Mouse (Mus musculus) liver, embryonic 12.5 days (tissue): ENCODE results near the gene Cog4. TPM values are rescaled to one million over a fixed set of nuclear protein-coding genes. Genes with fewer than 3 reads are reported as not detected.

Experiments used
- ATAC-seq: fragments of 200-750 bp; cut with Nextera tagmentation; 2 replicates; pipeline ENCODE4 v1.8.0; 2017; ENCODE audit warnings: moderate number of reproducible peaks, mild to moderate bottlenecking, moderate library complexity
- H3K27ac ChIP-seq: fragments of 300-500 bp; sonication (generic); 2 replicates; pipeline ENCODE4 v1.5.1; 2016; ENCODE audit warnings: mild to moderate bottlenecking
- H3K27me3 ChIP-seq: fragments of 300-500 bp; sonication (generic); replicated peaks from 2 replicates; pipeline ENCODE4 v1.6.1; 2016; ENCODE audit warnings: mild to moderate bottlenecking, moderate library complexity
- H3K36me3 ChIP-seq: fragments of 300-500 bp; sonication (generic); 2 replicates; pipeline ENCODE4 v1.6.1; 2016; ENCODE audit warnings: mild to moderate bottlenecking, moderate library complexity
- H3K4me1 ChIP-seq: fragments of 300-500 bp; sonication (generic); 2 replicates; pipeline ENCODE4 v1.6.1; 2016
- H3K4me2 ChIP-seq: fragments of 300-500 bp; sonication (generic); 2 replicates; pipeline ENCODE4 v1.6.1; 2016; ENCODE audit warnings: mild to moderate bottlenecking, moderate library complexity
- H3K4me3 ChIP-seq: fragments of 300-500 bp; sonication (generic); 2 replicates; pipeline ENCODE4 v1.5.1; 2016; ENCODE audit warnings: mild to moderate bottlenecking, moderate library complexity
- H3K9ac ChIP-seq: fragments of 300-500 bp; sonication (generic); 2 replicates; pipeline ENCODE4 v1.6.1; 2016; ENCODE audit warnings: mild to moderate bottlenecking, moderate library complexity
- H3K9me3 ChIP-seq: fragments of 300-500 bp; sonication (generic); replicated peaks from 2 replicates; pipeline ENCODE4 v1.6.1; 2016; ENCODE audit warnings: mild to moderate bottlenecking, moderate library complexity
- WGBS: fragments of 180-500 bp; shearing (Covaris S2); methylation state at CpG from one replicate; pipeline ENCODE4 v1.1.7; 2016; ENCODE audit not compliant: insufficient replicate concordance; 5-methylcytosine and 5-hydroxymethylcytosine counted together
- polyA plus RNA-seq: library from polyadenylated mRNA; unstranded; fragments of >200 nt; fragmentation: Nextera tagmentation; extraction: Ambion mirVana; gene quantifications from 2 replicates; pipeline ENCODE4 v1.2.1, GENCODE M21; 2016

Gene Cog4
- polyA plus RNA-seq, 1 experiment from 2014 or later: 45.1 TPM

- peak; percentile 79 for ATAC-seq
- no peak overlapping the region for H3K4me3 ChIP-seq
- H3K4me1 ChIP-seq: peaks cover 18% of the 10 kb centered on the region
- WGBS: 25% methylated on average over 4 of the region's 4 CpGs
- no peak overlapping the region for H3K9ac ChIP-seq
- peaks cover 99% of the 10 kb centered on the region for H3K36me3 ChIP-seq
- H3K9me3 ChIP-seq: no peaks in the 10 kb centered on the region
- H3K27ac ChIP-seq: peak overlapping the region; percentile 66
- H3K27me3 ChIP-seq: no peaks in the 10 kb centered on the region
- H3K4me2 ChIP-seq: peak overlapping the region; percentile 30
Measured at GRCm38 (mm10) chr8:110877862-110878261, 31.5 kb downstream of the Cog4 start.

- ATAC-seq: no peak
- Histone ChIP-seq H3K4me3 (no peak overlapping the region), H3K27ac (no peak overlapping the region), H3K9me3 (no peaks in the 10 kb centered on the region), H3K4me2 (no peak overlapping the region), H3K36me3 (peaks cover 87% of the 10 kb centered on the region), H3K27me3 (no peaks in the 10 kb centered on the region), H3K9ac (no peak overlapping the region), H3K4me1 (peaks cover 17% of the 10 kb centered on the region)
- WGBS: 92% methylated on average over 10 of the region's 10 CpGs
Measured at GRCm38 (mm10) chr8:110881741-110882310, 35.4 kb downstream of the Cog4 start.

GRCm38 (mm10) chr8:110883824-110884223, 37.4 kb downstream of the Cog4 start:
- H3K27ac ChIP-seq: no peak overlapping the region
- 91% methylated on average over 18 of the region's 18 CpGs for WGBS
- no peak for ATAC-seq
- no peaks in the 10 kb centered on the region for H3K4me1 ChIP-seq
- H3K4me3 ChIP-seq: no peak overlapping the region
- no peaks in the 10 kb centered on the region for H3K27me3 ChIP-seq
- H3K4me2 ChIP-seq: no peak overlapping the region
- H3K36me3 ChIP-seq: peaks cover 77% of the 10 kb centered on the region
- H3K9ac ChIP-seq: no peak overlapping the region
- H3K9me3 ChIP-seq: no peaks in the 10 kb centered on the region

GRCm38 (mm10) chr8:110886634-110887033, 40.2 kb downstream of the Cog4 start:
- H3K27ac ChIP-seq: no peak overlapping the region
- H3K4me3 ChIP-seq: no peak overlapping the region
- no peaks in the 10 kb centered on the region for H3K9me3 ChIP-seq
- no peaks in the 10 kb centered on the region for H3K27me3 ChIP-seq
- no peak overlapping the region for H3K4me2 ChIP-seq
- ATAC-seq: no peak
- H3K4me1 ChIP-seq: no peaks in the 10 kb centered on the region
- H3K9ac ChIP-seq: no peak overlapping the region
- 80% methylated on average over 3 of the region's 3 CpGs for WGBS
- H3K36me3 ChIP-seq: peaks cover 61% of the 10 kb centered on the region

- H3K4me2 ChIP-seq: no peak overlapping the region
Measured at GRCm38 (mm10) chr8:110887551-110887950, 41.2 kb downstream of the Cog4 start.

DNA sequence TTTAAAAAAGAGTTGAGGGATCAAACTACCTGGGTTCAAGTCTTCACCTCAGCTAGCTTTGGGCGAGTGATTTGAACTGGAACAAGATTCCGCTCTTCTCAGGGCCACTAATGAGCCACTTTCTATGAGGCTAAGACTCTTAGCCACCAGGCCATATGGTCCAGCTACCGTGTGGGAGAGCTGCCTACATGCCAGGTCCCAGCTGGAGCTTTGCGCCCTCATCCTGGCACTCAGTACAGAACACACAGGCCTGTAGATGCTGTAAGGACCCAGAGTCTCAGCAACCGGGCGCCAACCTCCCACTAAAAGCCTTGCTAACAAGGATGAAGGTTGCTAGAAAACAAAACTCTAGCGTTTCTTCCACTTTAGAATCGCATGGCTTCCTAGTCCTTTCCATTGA, 42.0 kb downstream of the Cog4 start:
- WGBS: 86% methylated on average over 8 of the region's 8 CpGs
- no peak overlapping the region for H3K4me3 ChIP-seq
- peaks cover 54% of the 10 kb centered on the region for H3K36me3 ChIP-seq

More at GRCm38 (mm10) chr8:110887551-110887950, 41.2 kb downstream of the Cog4 start:
- H3K36me3 ChIP-seq: peaks cover 57% of the 10 kb centered on the region
- ATAC-seq: no peak
- no peak overlapping the region for H3K9ac ChIP-seq
- H3K4me3 ChIP-seq: no peak overlapping the region
- H3K27me3 ChIP-seq: no peaks in the 10 kb centered on the region
- WGBS: 91% methylated on average over 10 of the region's 10 CpGs
- H3K4me1 ChIP-seq: no peaks in the 10 kb centered on the region
- H3K9me3 ChIP-seq: no peaks in the 10 kb centered on the region
- H3K27ac ChIP-seq: no peak overlapping the region

GRCm38 (mm10) chr8:110888860-110889259, 42.5 kb downstream of the Cog4 start:
- Histone ChIP-seq H3K27ac (no peak overlapping the region), H3K36me3 (peaks cover 53% of the 10 kb centered on the region), H3K4me2 (no peak overlapping the region), H3K4me3 (no peak overlapping the region), H3K27me3 (no peaks in the 10 kb centered on the region), H3K9me3 (no peaks in the 10 kb centered on the region), H3K9ac (no peak overlapping the region), H3K4me1 (no peaks in the 10 kb centered on the region)
- WGBS: 85% methylated on average over 16 of the region's 16 CpGs
- no peak for ATAC-seq

More for the DNA sequence above, 42.0 kb downstream of the Cog4 start:
- H3K9me3 ChIP-seq: no peaks in the 10 kb centered on the region
- ATAC-seq: no peak
- H3K27ac ChIP-seq: no peak overlapping the region
- H3K4me1 ChIP-seq: no peaks in the 10 kb centered on the region
- H3K9ac ChIP-seq: no peak overlapping the region
- no peaks in the 10 kb centered on the region for H3K27me3 ChIP-seq
- no peak overlapping the region for H3K4me2 ChIP-seq

DNA sequence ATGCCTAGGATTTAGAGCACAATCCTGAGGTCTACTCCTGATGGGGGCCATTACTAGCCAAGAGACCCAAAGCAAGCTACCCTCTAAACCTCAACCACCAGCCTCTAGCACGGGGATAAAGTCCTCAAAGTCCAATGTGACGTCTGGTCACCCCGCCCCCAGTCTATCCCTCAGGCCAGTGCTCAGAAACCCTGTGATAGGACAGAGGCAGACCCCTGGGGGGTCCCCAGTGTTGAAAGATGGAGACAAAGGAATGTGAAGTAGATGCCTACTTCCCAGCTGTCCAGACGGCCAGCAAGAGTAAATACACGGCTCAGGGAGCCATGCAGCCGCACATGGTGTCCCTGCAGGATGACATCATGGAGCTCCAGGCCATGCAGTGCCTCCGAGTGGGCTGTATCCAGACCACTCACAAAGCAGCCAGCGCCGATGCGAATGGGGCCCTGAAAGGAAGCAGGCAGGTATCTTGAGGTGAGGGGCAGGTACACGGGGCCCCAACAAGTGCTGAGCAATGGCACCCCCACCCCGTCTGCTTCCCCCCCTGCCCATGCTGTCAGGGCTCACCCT, 43.6 kb downstream of the Cog4 start:
- no peaks in the 10 kb centered on the region for H3K9me3 ChIP-seq
- no peaks in the 10 kb centered on the region for H3K27me3 ChIP-seq
- no peak overlapping the region for H3K9ac ChIP-seq
- 75% methylated on average over 12 of the region's 12 CpGs for WGBS
- no peak overlapping the region for H3K4me3 ChIP-seq
- peaks cover under 1% of the 10 kb centered on the region; the same call in 1 of the 2 replicates for H3K4me1 ChIP-seq
- H3K36me3 ChIP-seq: peaks cover 44% of the 10 kb centered on the region
- ATAC-seq: 0 out of 2 replicates have a peak, but pooled peaks have one; percentile 23
- H3K4me2 ChIP-seq: no peak overlapping the region
- H3K27ac ChIP-seq: no peak overlapping the region; the same call in 1 of the 2 replicates

DNA sequence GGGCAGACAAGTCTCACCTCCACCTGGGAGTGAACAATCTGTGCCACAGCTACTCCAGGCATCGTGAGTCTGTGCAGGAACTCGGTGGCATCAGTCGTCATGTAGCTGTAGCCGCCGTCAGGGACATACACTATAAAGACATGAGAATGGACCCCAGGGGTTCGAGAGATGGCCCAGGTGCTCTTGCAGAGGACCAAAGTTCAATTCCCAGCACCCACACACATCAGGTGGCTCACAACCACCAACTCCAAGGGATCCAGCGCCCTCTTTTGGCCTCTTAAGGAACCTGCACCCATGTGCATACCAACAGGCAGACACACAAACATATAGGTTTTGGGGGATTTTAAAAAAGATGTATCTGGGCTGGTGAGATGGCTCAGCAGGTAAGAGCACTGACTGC, 45.6 kb downstream of the Cog4 start:
- Histone ChIP-seq H3K27ac (no peak overlapping the region), H3K36me3 (peaks cover 35% of the 10 kb centered on the region), H3K4me3 (no peak overlapping the region), H3K4me1 (peaks cover 3% of the 10 kb centered on the region; the same call in 1 of the 2 replicates), H3K27me3 (no peaks in the 10 kb centered on the region), H3K4me2 (no peak overlapping the region), H3K9me3 (no peaks in the 10 kb centered on the region), H3K9ac (no peak overlapping the region)
- ATAC-seq: no peak
- 80% methylated on average over 7 of the region's 7 CpGs for WGBS

- Histone ChIP-seq H3K36me3 (peaks cover 37% of the 10 kb centered on the region), H3K27me3 (no peaks in the 10 kb centered on the region), H3K27ac (no peak overlapping the region), H3K9me3 (no peaks in the 10 kb centered on the region), H3K4me2 (no peak overlapping the region), H3K4me1 (peaks cover 3% of the 10 kb centered on the region; the same call in 1 of the 2 replicates), H3K9ac (no peak overlapping the region), H3K4me3 (no peak overlapping the region)
- no peak for ATAC-seq
- 78% methylated on average over 2 of the region's 2 CpGs for WGBS
Measured at GRCm38 (mm10) chr8:110892913-110893312, 46.5 kb downstream of the Cog4 start.

GRCm38 (mm10) chr8:110894851-110895250, 48.5 kb downstream of the Cog4 start:
- Histone ChIP-seq H3K9ac (no peak overlapping the region), H3K4me1 (peaks cover 3% of the 10 kb centered on the region; the same call in 1 of the 2 replicates), H3K27ac (no peak overlapping the region), H3K4me3 (no peak overlapping the region), H3K36me3 (peaks cover 38% of the 10 kb centered on the region), H3K9me3 (no peaks in the 10 kb centered on the region), H3K27me3 (no peaks in the 10 kb centered on the region), H3K4me2 (no peak overlapping the region)
- no peak for ATAC-seq
- 75% methylated on average over 10 of the region's 10 CpGs for WGBS

- Histone ChIP-seq H3K4me2 (no peak overlapping the region), H3K4me1 (peaks cover 3% of the 10 kb centered on the region; the same call in 1 of the 2 replicates), H3K27me3 (no peaks in the 10 kb centered on the region), H3K9me3 (no peaks in the 10 kb centered on the region), H3K4me3 (no peak overlapping the region), H3K36me3 (peaks cover 38% of the 10 kb centered on the region), H3K9ac (no peak overlapping the region), H3K27ac (no peak overlapping the region)
- 73% methylated on average over 9 of the region's 9 CpGs for WGBS
- ATAC-seq: no peak
Measured at GRCm38 (mm10) chr8:110895254-110895653, 48.9 kb downstream of the Cog4 start.
